ENCODE assay signal across 15 mouse cellular contexts in the genomic region with DNA sequence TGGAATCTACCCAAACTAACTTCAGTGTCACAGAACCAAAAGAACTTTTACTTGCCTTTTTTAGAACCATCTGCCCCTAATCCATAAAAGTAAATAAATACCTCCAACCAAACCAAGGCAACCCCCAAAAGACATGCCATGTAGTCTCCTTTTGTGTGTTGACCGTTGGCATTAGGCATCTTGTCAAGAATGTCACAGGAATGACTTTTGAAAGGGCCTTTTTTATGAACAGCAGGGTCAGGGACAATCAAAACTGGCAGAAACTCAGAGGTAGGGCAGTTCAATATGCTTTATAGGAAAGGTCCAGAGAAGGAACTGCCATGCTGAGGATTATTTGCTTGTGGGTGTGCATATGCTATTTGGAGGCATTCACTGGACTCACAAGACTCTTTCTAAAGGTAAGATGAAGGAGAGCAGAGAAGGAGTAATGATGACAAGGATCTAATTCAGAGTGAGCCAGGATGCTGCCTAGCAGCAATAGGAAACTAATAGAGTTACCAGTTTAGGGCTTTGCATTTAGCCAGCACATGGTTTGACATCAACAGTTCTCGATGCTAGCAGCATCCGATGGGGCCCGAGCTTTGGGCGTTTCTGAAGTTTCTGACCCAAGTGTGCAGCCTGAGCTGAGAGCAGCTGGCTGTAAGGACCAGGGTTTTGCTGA. TPM values are rescaled to one million over a fixed set of nuclear protein-coding genes. Genes with fewer than 3 reads are reported as not detected.
DNase-seq lines count a peak whose midpoint lies in the region; ATAC-seq lines count a peak whose summit lies in the region.
"Had no signal": no experiment of that assay in that cellular context is flagged by ENCODE, and none has a peak within 500 bp of the region (broad histone marks: within the 10 kb centered on the region; RNA-seq: fewer than 3 reads in every experiment).

No protein-coding gene starts in this region.

- H3K4me1 ChIP-seq in forebrain, embryonic 10.5 days: peaks cover 52% of the 10 kb centered on the region
- H3K4me1 ChIP-seq in forebrain, embryonic 15.5 days: peaks cover 22% of the 10 kb centered on the region
- H3K4me1 ChIP-seq in hindbrain, embryonic 16.5 days (ENCODE audit: control insufficient read depth, insufficient read depth, low read depth, low read length): peaks cover 15% of the 10 kb centered on the region
- peaks cover 16% of the 10 kb centered on the region for H3K4me1 ChIP-seq in midbrain, embryonic 16.5 days (ENCODE audit: control insufficient read depth, insufficient read depth, low read length)
- H3K4me1 ChIP-seq in intestine, embryonic 15.5 days (replicated peaks): no peaks in the 10 kb centered on the region
- H3K4me1 ChIP-seq: heart, embryonic 15.5 days; megakaryocyte, embryonic 14.5 days had no signal

- H3K9me3 ChIP-seq in forebrain, embryonic 10.5 days: no peaks in the 10 kb centered on the region
- no peaks in the 10 kb centered on the region for H3K9me3 ChIP-seq in forebrain, embryonic 15.5 days
- H3K9me3 ChIP-seq in hindbrain, embryonic 16.5 days (ENCODE audit: control insufficient read depth, low read length): no peaks in the 10 kb centered on the region
- H3K9me3 ChIP-seq in midbrain, embryonic 16.5 days (replicated peaks; ENCODE audit: control insufficient read depth, low read length, poor library complexity, severe bottlenecking): no peaks in the 10 kb centered on the region
- no peaks in the 10 kb centered on the region for H3K9me3 ChIP-seq in intestine, embryonic 15.5 days
- H3K9me3 ChIP-seq: heart, embryonic 15.5 days; kidney, embryonic 15.5 days; megakaryocyte, embryonic 14.5 days had no signal

- 62% methylated on average over 5 of the region's 5 CpGs for WGBS in forebrain, embryonic 10.5 days
- WGBS in forebrain, embryonic 15.5 days: 7% methylated on average over 5 of the region's 5 CpGs
- 33% methylated on average over 5 of the region's 5 CpGs for WGBS in hindbrain, embryonic 16.5 days
- 18% methylated on average over 5 of the region's 5 CpGs for WGBS in midbrain, embryonic 16.5 days
- 79% methylated on average over 5 of the region's 5 CpGs for WGBS in intestine, embryonic 15.5 days

- peak overlapping the region; percentile 87 for H3K27ac ChIP-seq in forebrain, embryonic 10.5 days
- peak overlapping the region; percentile 57 for H3K27ac ChIP-seq in forebrain, embryonic 15.5 days (replicated peaks)
- peak overlapping the region; percentile 26; the same call in 1 of the 2 replicates for H3K27ac ChIP-seq in hindbrain, embryonic 16.5 days (ENCODE audit: low read depth, low read length)
- H3K27ac ChIP-seq in midbrain, embryonic 16.5 days (ENCODE audit: low read length): peak overlapping the region; percentile 87
- H3K27ac ChIP-seq in intestine, embryonic 15.5 days: no peak overlapping the region
- H3K27ac ChIP-seq: heart, embryonic 15.5 days; kidney, embryonic 15.5 days; liver, embryonic 14.5 days had no signal

- H3K9ac ChIP-seq in forebrain, embryonic 15.5 days (replicated peaks): no peak overlapping the region
- H3K9ac ChIP-seq in hindbrain, embryonic 16.5 days (ENCODE audit: low read depth, low read length): no peak overlapping the region
- no peak overlapping the region for H3K9ac ChIP-seq in midbrain, embryonic 16.5 days (ENCODE audit: low read depth, low read length)
- H3K9ac ChIP-seq in intestine, embryonic 15.5 days: no peak overlapping the region
- H3K9ac ChIP-seq: heart, embryonic 15.5 days; kidney, embryonic 15.5 days; liver, embryonic 14.5 days had no signal

- ATAC-seq in forebrain, embryonic 15.5 days (replicated peaks): peak; percentile 64
- ATAC-seq in hindbrain, embryonic 16.5 days: peak; percentile 63
- ATAC-seq in midbrain, embryonic 16.5 days: peak; percentile 71
- ATAC-seq in activated CD4-positive, CD25-positive, alpha-beta regulatory T cell, adult 4 months: no peak
- no peak for ATAC-seq in intestine, embryonic 15.5 days
- ATAC-seq: lung, postnatal 0 days had no signal

- no peak overlapping the region for H3K4me3 ChIP-seq in forebrain, embryonic 10.5 days
- no peak overlapping the region for H3K4me3 ChIP-seq in forebrain, embryonic 15.5 days
- H3K4me3 ChIP-seq in hindbrain, embryonic 16.5 days (ENCODE audit: low read length): no peak overlapping the region
- H3K4me3 ChIP-seq in midbrain, embryonic 16.5 days (ENCODE audit: low read depth, low read length): no peak overlapping the region
- no peak overlapping the region for H3K4me3 ChIP-seq in intestine, embryonic 15.5 days (replicated peaks)
- H3K4me3 ChIP-seq: erythroblast, embryonic 14.5 days; heart, embryonic 15.5 days; kidney, embryonic 15.5 days; megakaryocyte, embryonic 14.5 days had no signal

- H3K36me3 ChIP-seq in forebrain, embryonic 10.5 days (replicated peaks): no peaks in the 10 kb centered on the region
- H3K36me3 ChIP-seq in forebrain, embryonic 15.5 days: no peaks in the 10 kb centered on the region
- no peaks in the 10 kb centered on the region for H3K36me3 ChIP-seq in hindbrain, embryonic 16.5 days (ENCODE audit: control insufficient read depth, insufficient read depth, low read length)
- no peaks in the 10 kb centered on the region for H3K36me3 ChIP-seq in midbrain, embryonic 16.5 days (ENCODE audit: control insufficient read depth, insufficient read depth, low read length)
- no peaks in the 10 kb centered on the region for H3K36me3 ChIP-seq in intestine, embryonic 15.5 days
- H3K36me3 ChIP-seq: heart, embryonic 15.5 days; kidney, embryonic 15.5 days had no signal

- DNase-seq in forebrain, embryonic 10.5 days (ENCODE audit: extremely low spot score, low spot score): peak; percentile 26
- DNase-seq in left cerebral cortex, adult 18-20 months (ENCODE audit: low spot score in 2 of 2): no peak
- DNase-seq: adrenal gland, postnatal 25 days; heart, adult 11 months had no signal

- no peak overlapping the region for H3K4me2 ChIP-seq in forebrain, embryonic 15.5 days (replicated peaks)
- H3K4me2 ChIP-seq in hindbrain, embryonic 16.5 days (ENCODE audit: low read length): no peak overlapping the region
- peak overlapping the region; percentile 23; the same call in 1 of the 2 replicates for H3K4me2 ChIP-seq in midbrain, embryonic 16.5 days (ENCODE audit: low read length)
- no peak overlapping the region for H3K4me2 ChIP-seq in intestine, embryonic 15.5 days (replicated peaks)
- H3K4me2 ChIP-seq: heart, embryonic 15.5 days; kidney, embryonic 15.5 days had no signal

- H3K27me3 ChIP-seq in forebrain, embryonic 10.5 days (ENCODE audit: poor library complexity, severe bottlenecking): peaks cover 17% of the 10 kb centered on the region; the same call in 1 of the 2 replicates
- H3K27me3 ChIP-seq in forebrain, embryonic 15.5 days: no peaks in the 10 kb centered on the region
- no peaks in the 10 kb centered on the region for H3K27me3 ChIP-seq in hindbrain, embryonic 16.5 days (replicated peaks; ENCODE audit: control insufficient read depth, insufficient read depth, low read length)
- no peaks in the 10 kb centered on the region for H3K27me3 ChIP-seq in midbrain, embryonic 16.5 days (ENCODE audit: control insufficient read depth, insufficient read depth, low read depth, low read length)
- H3K27me3 ChIP-seq in intestine, embryonic 15.5 days (replicated peaks): no peaks in the 10 kb centered on the region
- H3K27me3 ChIP-seq: kidney, embryonic 15.5 days had no signal

RNA-seq across cellular contexts. Expression of gene Traf1, which starts 32.3 kb away (rescaled TPM):
- 0.07 and 0.31 TPM in 2 replicates for polyA plus RNA-seq in forebrain, embryonic 10.5 days (2016; fragmentation: Nextera tagmentation; extraction: Ambion mirVana)
- 0.46 and 1.6 TPM in 2 replicates for polyA plus RNA-seq in forebrain, embryonic 15.5 days (2015; fragmentation: Nextera tagmentation; extraction: Ambion mirVana)
- polyA plus RNA-seq in hindbrain, embryonic 16.5 days (2015; fragmentation: Nextera tagmentation; extraction: Ambion mirVana): 2.5 and 4.0 TPM in 2 replicates
- 2.8 and 4.9 TPM in 2 replicates for polyA plus RNA-seq in midbrain, embryonic 16.5 days (2015; fragmentation: Nextera tagmentation; extraction: Ambion mirVana)
- polyA plus RNA-seq in activated CD4-positive, CD25-positive, alpha-beta regulatory T cell, adult 4 months (2017; shearing (Covaris generic)): 100 to 1,000 TPM; 213 to 237 TPM
- 2.5 TPM in 2 replicates for polyA plus RNA-seq in intestine, embryonic 15.5 days (2015; fragmentation: Nextera tagmentation; extraction: Ambion mirVana)
- total RNA-seq in left cerebral cortex, adult 18-20 months (2021): 1 to 10 TPM; 1.5 to 3.1 TPM
- polyA plus RNA-seq: erythroblast, embryonic 14.5 days had no signal

Comparison
In these comparisons a context has a peak if more than half of its experiments do, and no peak if none do; other contexts are left out.
1. ATAC-seq: peak in forebrain, embryonic 15.5 days (single experiment), hindbrain, embryonic 16.5 days (single experiment) and midbrain, embryonic 16.5 days (single experiment); none in activated CD4-positive, CD25-positive, alpha-beta regulatory T cell, adult 4 months (single experiment) and intestine, embryonic 15.5 days (single experiment).
2. RNA of gene Traf1, which starts 32.3 kb away (polyA plus RNA-seq): 213 to 237 TPM in activated CD4-positive, CD25-positive, alpha-beta regulatory T cell, adult 4 months; 2.8 to 4.9 TPM in midbrain, embryonic 16.5 days, 2.5 TPM in intestine, embryonic 15.5 days, 2.5 to 4.0 TPM in hindbrain, embryonic 16.5 days, 0.46 to 1.6 TPM in forebrain, embryonic 15.5 days and 0.07 to 0.31 TPM in forebrain, embryonic 10.5 days; every median in the first group is over 10 times any median in the second.